Mouse (Mus musculus): ENCODE data around the gene Rab30.
"Not testable (repeated sequence)": the region's sequence is repeated elsewhere in the genome, so short reads cannot be mapped to it uniquely, and the experiment has no call there.

Gene Rab30

GRCm38 (mm10) chr7:92741152-92741860, at the start of gene Rab30:
Gene Rab30, plus strand, starts transcription at chr7:92741603.
- peak; percentile 82 for DNase-seq (ENCODE audit: low spot score)

- no peak for DNase-seq (ENCODE audit: low spot score)
Observed at GRCm38 (mm10) chr7:92696395-92696794, 45.0 kb upstream of the Rab30 start.

GRCm38 (mm10) chr7:92698770-92699169, 42.6 kb upstream of the Rab30 start:
- no peak for DNase-seq (ENCODE audit: low spot score)

- no peak for DNase-seq (ENCODE audit: low spot score)
Observed at GRCm38 (mm10) chr7:92703661-92704060, 37.7 kb upstream of the Rab30 start.

- no peak for DNase-seq (ENCODE audit: low spot score)
Observed at GRCm38 (mm10) chr7:92705534-92705933, 35.9 kb upstream of the Rab30 start.

GRCm38 (mm10) chr7:92706711-92707110, 34.7 kb upstream of the Rab30 start:
- no peak for DNase-seq (ENCODE audit: low spot score)

- DNase-seq (ENCODE audit: low spot score): no peak
Observed at GRCm38 (mm10) chr7:92709573-92709972, 31.8 kb upstream of the Rab30 start.

- no peak for DNase-seq (ENCODE audit: low spot score)
Observed at GRCm38 (mm10) chr7:92711593-92711992, 29.8 kb upstream of the Rab30 start.

GRCm38 (mm10) chr7:92715055-92715454, 26.3 kb upstream of the Rab30 start:
- DNase-seq (ENCODE audit: low spot score): no peak

GRCm38 (mm10) chr7:92720156-92720905, 21.1 kb upstream of the Rab30 start:
- DNase-seq (ENCODE audit: low spot score): no peak

- no peak for DNase-seq (ENCODE audit: low spot score)
Observed at GRCm38 (mm10) chr7:92723750-92724149, 17.7 kb upstream of the Rab30 start.

- no peak for DNase-seq (ENCODE audit: low spot score)
Observed at GRCm38 (mm10) chr7:92724261-92724660, 17.1 kb upstream of the Rab30 start.

GRCm38 (mm10) chr7:92729583-92729982, 11.8 kb upstream of the Rab30 start:
- not testable (repeated sequence) for DNase-seq (ENCODE audit: low spot score)

GRCm38 (mm10) chr7:92730465-92730864, 10.9 kb upstream of the Rab30 start:
- no peak for DNase-seq (ENCODE audit: low spot score)

GRCm38 (mm10) chr7:92730959-92731358, 10.4 kb upstream of the Rab30 start:
- DNase-seq (ENCODE audit: low spot score): no peak

- no peak for DNase-seq (ENCODE audit: low spot score)
Observed at GRCm38 (mm10) chr7:92732136-92732535, 9.3 kb upstream of the Rab30 start.

GRCm38 (mm10) chr7:92737560-92737959, 3.8 kb upstream of the Rab30 start:
- no peak for DNase-seq (ENCODE audit: low spot score)

- DNase-seq (ENCODE audit: low spot score): no peak
Observed at GRCm38 (mm10) chr7:92739956-92740355, 1.4 kb upstream of the Rab30 start.

- no peak for DNase-seq (ENCODE audit: low spot score)
Observed at GRCm38 (mm10) chr7:92740411-92741115, 840 bp upstream of the Rab30 start.

- DNase-seq (ENCODE audit: low spot score): peak; percentile 45
Observed at GRCm38 (mm10) chr7:92741861-92742249, 452 bp downstream of the Rab30 start.

GRCm38 (mm10) chr7:92742341-92742741, 938 bp downstream of the Rab30 start:
- peak; percentile 25 for DNase-seq (ENCODE audit: low spot score)

- no peak for DNase-seq (ENCODE audit: low spot score)
Observed at GRCm38 (mm10) chr7:92742774-92743173, 1.4 kb downstream of the Rab30 start.

GRCm38 (mm10) chr7:92743325-92743724, 1.9 kb downstream of the Rab30 start:
- no peak for DNase-seq (ENCODE audit: low spot score)

All from spleen, adult 12 weeks (tissue).